Mouse (Mus musculus): ENCODE data around the gene Frem1. TPM values are rescaled to one million over a fixed set of nuclear protein-coding genes. Genes with fewer than 3 reads are reported as not detected.

The Frem1 gene
- polyA plus RNA-seq, 1 experiment from 2014 or later, result 21.4 TPM

DNA sequence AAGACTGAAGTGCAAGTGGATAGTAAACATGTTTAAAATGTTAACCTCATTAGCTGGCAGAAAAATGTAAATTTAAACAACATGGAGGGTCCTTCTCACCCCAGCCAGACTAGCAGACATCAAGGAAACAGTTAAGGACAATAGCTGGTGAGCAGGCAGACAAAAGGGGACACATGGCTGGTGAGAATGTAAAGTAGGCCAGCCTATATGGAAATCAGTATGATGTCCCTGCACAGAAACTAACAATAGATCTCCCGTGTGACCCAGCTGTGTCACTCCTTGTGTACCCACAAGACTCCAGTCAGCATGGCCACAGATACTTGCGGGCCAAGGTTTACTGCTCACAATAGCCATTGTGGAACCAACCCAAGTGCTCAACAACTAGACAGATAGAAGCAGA lies 6.5 kb upstream of the Frem1 start:
- H3K36me3 ChIP-seq (replicated peaks; ENCODE audit: control insufficient read depth, insufficient read depth, low read depth, low read length), result no peaks in the 10 kb centered on the region
- H3K4me2 ChIP-seq (ENCODE audit: low read depth, low read length), result no peak overlapping the region
- ATAC-seq (replicated peaks; ENCODE audit: insufficient number of reproducible peaks, low FRiP score, low TSS enrichment, low read depth) (no peak), DNase-seq (ENCODE audit: low spot score) (no peak)
- no peaks in the 10 kb centered on the region; the same call in 1 of the 2 replicates for H3K27me3 ChIP-seq (ENCODE audit: control insufficient read depth, insufficient read depth, low read length)
- no peak overlapping the region for H3K4me3 ChIP-seq (ENCODE audit: low read depth, low read length)
- 73% methylated on average over 2 of the region's 2 CpGs for WGBS
- H3K9ac ChIP-seq (replicated peaks; ENCODE audit: low read length), result no peak overlapping the region
- H3K9me3 ChIP-seq (replicated peaks; ENCODE audit: control insufficient read depth, low read length), result no peaks in the 10 kb centered on the region
- peaks cover under 1% of the 10 kb centered on the region; the same call in 1 of the 2 replicates for H3K4me1 ChIP-seq (ENCODE audit: control insufficient read depth, insufficient read depth, low read length)
- H3K27ac ChIP-seq (replicated peaks; ENCODE audit: low read depth, low read length), result no peak overlapping the region

DNA sequence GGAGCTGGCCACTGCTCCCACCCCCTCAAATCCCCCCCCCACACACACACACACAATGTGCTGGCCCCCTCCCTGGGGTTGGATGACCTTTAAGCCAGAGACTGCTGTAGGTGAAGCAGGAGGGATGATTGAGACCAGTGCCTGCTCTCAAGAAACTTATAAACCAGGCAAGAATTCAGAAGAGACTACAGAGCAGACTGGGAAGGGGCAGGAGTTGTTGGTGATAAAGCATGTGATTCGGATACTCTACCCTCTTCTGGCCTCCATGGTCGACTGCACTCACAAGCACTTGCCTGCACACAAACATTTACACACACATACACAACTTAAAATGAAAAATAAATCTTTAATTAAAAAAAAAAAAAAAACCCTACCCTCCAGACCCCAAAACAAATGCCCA lies 6.0 kb upstream of the Frem1 start:
- Histone ChIP-seq H3K4me2 (ENCODE audit: low read depth, low read length) (no peak overlapping the region), H3K4me3 (ENCODE audit: low read depth, low read length) (no peak overlapping the region), H3K27ac (replicated peaks; ENCODE audit: low read depth, low read length) (no peak overlapping the region), H3K27me3 (ENCODE audit: control insufficient read depth, insufficient read depth, low read length) (no peaks in the 10 kb centered on the region; the same call in 1 of the 2 replicates), H3K4me1 (ENCODE audit: control insufficient read depth, insufficient read depth, low read length) (no peaks in the 10 kb centered on the region), H3K9me3 (replicated peaks; ENCODE audit: control insufficient read depth, low read length) (no peaks in the 10 kb centered on the region), H3K36me3 (replicated peaks; ENCODE audit: control insufficient read depth, insufficient read depth, low read depth, low read length) (no peaks in the 10 kb centered on the region), H3K9ac (replicated peaks; ENCODE audit: low read length) (no peak overlapping the region)
- WGBS, result 58% methylated on average over 2 of the region's 2 CpGs
- DNase-seq (ENCODE audit: low spot score) (no peak), ATAC-seq (replicated peaks; ENCODE audit: insufficient number of reproducible peaks, low FRiP score, low TSS enrichment, low read depth) (no peak)

GRCm38 (mm10) chr4:83056496-83056895 lies 4.4 kb upstream of the Frem1 start:
- Histone ChIP-seq H3K27ac (replicated peaks; ENCODE audit: low read depth, low read length) (no peak overlapping the region), H3K4me3 (ENCODE audit: low read depth, low read length) (no peak overlapping the region), H3K4me2 (ENCODE audit: low read depth, low read length) (no peak overlapping the region), H3K9ac (replicated peaks; ENCODE audit: low read length) (no peak overlapping the region), H3K36me3 (replicated peaks; ENCODE audit: control insufficient read depth, insufficient read depth, low read depth, low read length) (no peaks in the 10 kb centered on the region), H3K27me3 (ENCODE audit: control insufficient read depth, insufficient read depth, low read length) (no peaks in the 10 kb centered on the region), H3K4me1 (ENCODE audit: control insufficient read depth, insufficient read depth, low read length) (no peaks in the 10 kb centered on the region), H3K9me3 (replicated peaks; ENCODE audit: control insufficient read depth, low read length) (no peaks in the 10 kb centered on the region)
- WGBS, result 89% methylated on average over 6 of the region's 6 CpGs
- ATAC-seq (replicated peaks; ENCODE audit: insufficient number of reproducible peaks, low FRiP score, low TSS enrichment, low read depth), result no peak
- DNase-seq (ENCODE audit: low spot score), result no peak

GRCm38 (mm10) chr4:83055444-83055843 lies 3.3 kb upstream of the Frem1 start:
- ATAC-seq (replicated peaks; ENCODE audit: insufficient number of reproducible peaks, low FRiP score, low TSS enrichment, low read depth), result no peak
- Histone ChIP-seq H3K4me3 (ENCODE audit: low read depth, low read length) (no peak overlapping the region), H3K4me1 (ENCODE audit: control insufficient read depth, insufficient read depth, low read length) (no peaks in the 10 kb centered on the region), H3K9ac (replicated peaks; ENCODE audit: low read length) (no peak overlapping the region), H3K27me3 (ENCODE audit: control insufficient read depth, insufficient read depth, low read length) (no peaks in the 10 kb centered on the region), H3K27ac (replicated peaks; ENCODE audit: low read depth, low read length) (no peak overlapping the region), H3K36me3 (replicated peaks; ENCODE audit: control insufficient read depth, insufficient read depth, low read depth, low read length) (no peaks in the 10 kb centered on the region), H3K9me3 (replicated peaks; ENCODE audit: control insufficient read depth, low read length) (no peaks in the 10 kb centered on the region), H3K4me2 (ENCODE audit: low read depth, low read length) (no peak overlapping the region)
- no peak for DNase-seq (ENCODE audit: low spot score)
- WGBS, result 67% methylated on average over 2 of the region's 2 CpGs

DNA sequence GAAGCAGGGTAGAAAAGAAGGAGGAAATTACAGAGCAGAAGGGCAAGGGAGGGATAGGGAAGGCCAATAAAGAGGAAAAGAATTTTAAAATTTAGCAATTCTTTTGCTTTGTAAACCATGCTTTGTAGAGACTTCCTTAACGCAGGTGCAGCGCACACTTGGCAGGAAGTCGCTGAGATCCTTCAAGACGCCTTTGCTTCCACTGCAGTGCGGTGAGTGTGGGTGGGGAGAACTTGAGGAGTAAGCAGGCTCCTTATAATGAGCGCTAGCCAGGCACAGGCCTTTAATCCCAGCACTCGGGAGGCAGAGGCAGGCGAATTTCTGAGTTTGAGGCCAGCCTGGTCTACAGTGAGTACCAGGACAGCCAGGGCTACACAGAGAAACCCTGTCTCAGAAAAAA lies 1.1 kb upstream of the Frem1 start:
- DNase-seq (ENCODE audit: low spot score) (no peak), ATAC-seq (replicated peaks; ENCODE audit: insufficient number of reproducible peaks, low FRiP score, low TSS enrichment, low read depth) (no peak)
- Histone ChIP-seq H3K9me3 (replicated peaks; ENCODE audit: control insufficient read depth, low read length) (no peaks in the 10 kb centered on the region), H3K27ac (replicated peaks; ENCODE audit: low read depth, low read length) (no peak overlapping the region), H3K36me3 (replicated peaks; ENCODE audit: control insufficient read depth, insufficient read depth, low read depth, low read length) (no peaks in the 10 kb centered on the region), H3K9ac (replicated peaks; ENCODE audit: low read length) (no peak overlapping the region), H3K27me3 (ENCODE audit: control insufficient read depth, insufficient read depth, low read length) (no peaks in the 10 kb centered on the region), H3K4me1 (ENCODE audit: control insufficient read depth, insufficient read depth, low read length) (peaks cover 2% of the 10 kb centered on the region; the same call in 1 of the 2 replicates), H3K4me2 (ENCODE audit: low read depth, low read length) (no peak overlapping the region), H3K4me3 (ENCODE audit: low read depth, low read length) (no peak overlapping the region)
- WGBS, result 86% methylated on average over 8 of the region's 8 CpGs

DNA sequence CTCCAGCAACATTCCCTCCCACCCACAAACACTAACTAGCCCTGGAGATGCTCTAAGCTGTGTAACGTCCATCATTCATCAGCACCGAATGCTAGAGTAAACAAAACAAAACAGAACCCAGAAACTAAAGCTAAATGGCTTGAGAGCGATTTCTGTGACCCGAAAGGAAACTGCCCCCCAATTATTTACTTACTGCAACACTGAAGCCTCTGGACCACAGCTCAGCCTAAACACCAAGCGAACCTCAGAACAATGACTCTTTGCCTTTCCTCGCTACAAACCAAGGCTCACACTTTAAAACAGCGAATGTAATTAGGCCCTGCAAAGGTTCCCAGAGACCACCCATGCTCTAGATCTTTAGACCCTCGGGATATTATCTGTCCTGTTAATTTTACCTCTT lies 963 bp downstream of the Frem1 start:
- peaks cover 2% of the 10 kb centered on the region; the same call in 1 of the 2 replicates for H3K4me1 ChIP-seq (ENCODE audit: control insufficient read depth, insufficient read depth, low read length)

DNA sequence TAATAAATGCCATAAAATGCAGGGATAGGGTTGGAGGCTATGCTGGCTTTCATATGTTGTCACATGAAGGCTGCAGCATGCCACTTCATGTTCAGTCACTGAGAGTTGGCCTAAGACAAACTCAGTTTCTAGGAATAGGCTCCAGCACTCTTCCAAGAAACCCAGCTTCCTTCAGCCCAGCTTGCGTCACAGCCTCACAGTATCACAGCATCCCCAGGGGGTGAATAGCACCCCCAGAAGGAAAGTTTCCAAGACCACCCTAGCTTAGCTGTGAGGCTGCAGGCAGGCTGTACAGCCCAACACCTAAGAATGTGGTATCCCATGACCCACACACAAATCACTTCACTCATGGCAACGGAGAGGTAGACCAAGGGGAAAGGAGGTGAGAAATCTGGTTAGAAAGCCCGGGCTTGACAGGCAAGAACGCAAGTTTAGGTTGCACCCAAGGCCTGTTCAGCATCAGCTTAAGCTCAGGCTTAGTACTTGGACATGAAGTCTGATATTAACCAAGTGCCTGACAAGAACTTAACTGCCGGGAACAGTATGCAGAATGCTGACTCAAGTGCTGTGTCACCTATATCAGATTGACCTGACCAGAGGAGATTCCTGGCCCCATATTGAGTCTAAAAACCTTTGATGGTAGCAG lies 1.9 kb downstream of the Frem1 start:
- Histone ChIP-seq H3K4me2 (ENCODE audit: low read depth, low read length) (peak overlapping the region; percentile 57), H3K27ac (replicated peaks; ENCODE audit: low read depth, low read length) (peak overlapping the region; percentile 25; the same call in 1 of the 2 replicates), H3K9ac (replicated peaks; ENCODE audit: low read length) (peak overlapping the region; percentile 70), H3K4me1 (ENCODE audit: control insufficient read depth, insufficient read depth, low read length) (peaks cover 2% of the 10 kb centered on the region; the same call in 1 of the 2 replicates), H3K27me3 (ENCODE audit: control insufficient read depth, insufficient read depth, low read length) (no peaks in the 10 kb centered on the region), H3K36me3 (replicated peaks; ENCODE audit: control insufficient read depth, insufficient read depth, low read depth, low read length) (no peaks in the 10 kb centered on the region), H3K4me3 (ENCODE audit: low read depth, low read length) (peak overlapping the region; percentile 51), H3K9me3 (replicated peaks; ENCODE audit: control insufficient read depth, low read length) (no peaks in the 10 kb centered on the region)
- DNase-seq (ENCODE audit: low spot score) (peak; percentile 33), ATAC-seq (replicated peaks; ENCODE audit: insufficient number of reproducible peaks, low FRiP score, low TSS enrichment, low read depth) (no peak)
- WGBS, result 45% methylated on average over 5 of the region's 5 CpGs

More for the DNA sequence above, 963 bp downstream of the Frem1 start:
- 3% methylated on average over 8 of the region's 8 CpGs for WGBS
- no peaks in the 10 kb centered on the region for H3K36me3 ChIP-seq (replicated peaks; ENCODE audit: control insufficient read depth, insufficient read depth, low read depth, low read length)
- peak overlapping the region; percentile 70 for H3K9ac ChIP-seq (replicated peaks; ENCODE audit: low read length)
- DNase-seq (ENCODE audit: low spot score) (peak; percentile 53), ATAC-seq (replicated peaks; ENCODE audit: insufficient number of reproducible peaks, low FRiP score, low TSS enrichment, low read depth) (no peak)
- no peaks in the 10 kb centered on the region for H3K9me3 ChIP-seq (replicated peaks; ENCODE audit: control insufficient read depth, low read length)
- peak overlapping the region; percentile 51 for H3K4me3 ChIP-seq (ENCODE audit: low read depth, low read length)
- H3K4me2 ChIP-seq (ENCODE audit: low read depth, low read length), result peak overlapping the region; percentile 57
- no peaks in the 10 kb centered on the region for H3K27me3 ChIP-seq (ENCODE audit: control insufficient read depth, insufficient read depth, low read length)
- peak overlapping the region; percentile 81; the same call in 1 of the 2 replicates for H3K27ac ChIP-seq (replicated peaks; ENCODE audit: low read depth, low read length)

GRCm38 (mm10) chr4:83049288-83049687 lies 2.9 kb downstream of the Frem1 start:
- H3K27ac ChIP-seq (replicated peaks; ENCODE audit: low read depth, low read length), result no peak overlapping the region
- no peak overlapping the region for H3K9ac ChIP-seq (replicated peaks; ENCODE audit: low read length)
- ATAC-seq (replicated peaks; ENCODE audit: insufficient number of reproducible peaks, low FRiP score, low TSS enrichment, low read depth) (no peak), DNase-seq (ENCODE audit: low spot score) (peak; percentile 51)
- no peaks in the 10 kb centered on the region for H3K36me3 ChIP-seq (replicated peaks; ENCODE audit: control insufficient read depth, insufficient read depth, low read depth, low read length)
- no peaks in the 10 kb centered on the region for H3K27me3 ChIP-seq (ENCODE audit: control insufficient read depth, insufficient read depth, low read length)
- H3K4me3 ChIP-seq (ENCODE audit: low read depth, low read length), result peak overlapping the region; percentile 20
- H3K9me3 ChIP-seq (replicated peaks; ENCODE audit: control insufficient read depth, low read length), result no peaks in the 10 kb centered on the region
- 14% methylated on average over 3 of the region's 3 CpGs for WGBS
- peaks cover 2% of the 10 kb centered on the region; the same call in 1 of the 2 replicates for H3K4me1 ChIP-seq (ENCODE audit: control insufficient read depth, insufficient read depth, low read length)
- peak overlapping the region; percentile 36 for H3K4me2 ChIP-seq (ENCODE audit: low read depth, low read length)
